Mouse (Mus musculus) liver, embryonic 15.5 days (tissue): ENCODE results near the gene Hspb6. TPM values are rescaled to one million over a fixed set of nuclear protein-coding genes. Genes with fewer than 3 reads are reported as not detected.

ENCODE experiments used
- ATAC-seq: fragments of 200-750 bp; cut with Nextera tagmentation; 2 replicates; pipeline ENCODE4 v1.8.0; 2017; ENCODE audit warnings: moderate number of reproducible peaks, mild to moderate bottlenecking, moderate library complexity; ENCODE audit not compliant: insufficient read depth
- H3K27ac ChIP-seq: fragments of 300-500 bp; sonication (generic); replicated peaks from 2 replicates; pipeline ENCODE4 v1.5.1; 2015; ENCODE audit warnings: mild to moderate bottlenecking, inconsistent platforms
- H3K27me3 ChIP-seq: fragments of 300-500 bp; sonication (generic); 2 replicates; pipeline ENCODE4 v1.6.1; 2015; ENCODE audit warnings: mild to moderate bottlenecking, inconsistent platforms
- H3K36me3 ChIP-seq: fragments of 300-500 bp; sonication (generic); replicated peaks from 2 replicates; pipeline ENCODE4 v1.6.1; 2015; ENCODE audit warnings: moderate library complexity, mild to moderate bottlenecking, inconsistent platforms
- H3K4me1 ChIP-seq: fragments of 300-500 bp; sonication (generic); replicated peaks from 2 replicates; pipeline ENCODE4 v1.6.1; 2015; ENCODE audit warnings: inconsistent platforms
- H3K4me2 ChIP-seq: fragments of 300-500 bp; sonication (generic); 2 replicates; pipeline ENCODE4 v1.6.1; 2015; ENCODE audit warnings: moderate library complexity, mild to moderate bottlenecking, inconsistent platforms
- H3K4me3 ChIP-seq: fragments of 300-500 bp; sonication (generic); replicated peaks from 2 replicates; pipeline ENCODE4 v1.5.1; 2015; ENCODE audit warnings: mild to moderate bottlenecking, inconsistent platforms
- H3K9ac ChIP-seq: fragments of 300-500 bp; sonication (generic); 2 replicates; pipeline ENCODE4 v1.6.1; 2015; ENCODE audit warnings: moderate library complexity, mild to moderate bottlenecking, inconsistent platforms
- H3K9me3 ChIP-seq: fragments of 300-500 bp; sonication (generic); replicated peaks from 2 replicates; pipeline ENCODE4 v1.6.1; 2016; ENCODE audit warnings: inconsistent platforms
- WGBS: fragments of 180-500 bp; shearing (Covaris S2); methylation state at CpG from one replicate; pipeline ENCODE4 v1.1.7; 2015; ENCODE audit warnings: mixed read lengths; ENCODE audit not compliant: insufficient replicate concordance; 5-methylcytosine and 5-hydroxymethylcytosine counted together
- polyA plus RNA-seq: library from polyadenylated mRNA; unstranded; fragments of >200 nt; fragmentation: Nextera tagmentation; extraction: Ambion mirVana; gene quantifications from 2 replicates; pipeline ENCODE4 v1.2.1, GENCODE M21; 2015

Gene Hspb6
- polyA plus RNA-seq, 1 experiment from 2014 or later: 5.3 TPM

DNA sequence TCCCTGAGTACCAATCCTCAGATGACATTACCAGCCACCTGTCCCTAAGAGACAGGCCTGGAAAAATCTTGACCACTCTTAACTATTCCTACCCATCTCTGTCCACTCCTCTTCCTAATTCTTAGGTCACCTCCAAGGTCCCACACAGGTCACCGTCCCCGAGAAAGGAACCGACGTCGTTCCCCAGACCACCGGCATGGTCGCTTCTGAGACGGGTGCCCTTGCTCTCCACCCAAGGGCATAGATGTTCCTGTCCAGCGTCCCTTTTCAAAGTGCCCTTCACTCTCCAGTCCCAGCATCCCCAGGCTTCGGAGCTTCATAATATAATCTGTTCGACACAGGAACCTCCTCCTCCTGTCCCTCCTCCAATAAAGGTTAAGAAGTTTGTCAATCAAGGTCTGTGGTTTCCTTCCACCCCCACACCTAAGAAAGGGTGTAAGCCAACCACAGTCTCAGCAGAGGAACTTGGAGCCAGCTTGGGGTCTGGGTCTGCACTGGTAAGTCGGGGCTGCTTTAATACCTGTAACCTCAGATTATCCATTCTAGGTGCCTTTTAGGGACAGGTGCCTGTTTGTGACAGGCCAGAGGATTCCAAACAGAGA is 13.1 kb downstream of the Hspb6 start, which contains the start of gene Igflr1:
Gene Igflr1, plus strand, starts transcription at position 458 of the 602 bp plus-strand sequence.
- 84% methylated on average over 12 of the region's 12 CpGs for WGBS
- Histone ChIP-seq H3K27ac (no peak within 1 kb of the TSS), H3K4me2 (peak within 1 kb of the TSS; percentile 86; the same call in 1 of the 2 replicates), H3K27me3 (no peaks in the 10 kb centered on the region), H3K4me3 (peak within 1 kb of the TSS; percentile 71), H3K9ac (no peak within 1 kb of the TSS), H3K36me3 (peaks cover 50% of the 10 kb centered on the region), H3K9me3 (no peaks in the 10 kb centered on the region), H3K4me1 (peaks cover 24% of the 10 kb centered on the region)
- no peak for ATAC-seq

DNA sequence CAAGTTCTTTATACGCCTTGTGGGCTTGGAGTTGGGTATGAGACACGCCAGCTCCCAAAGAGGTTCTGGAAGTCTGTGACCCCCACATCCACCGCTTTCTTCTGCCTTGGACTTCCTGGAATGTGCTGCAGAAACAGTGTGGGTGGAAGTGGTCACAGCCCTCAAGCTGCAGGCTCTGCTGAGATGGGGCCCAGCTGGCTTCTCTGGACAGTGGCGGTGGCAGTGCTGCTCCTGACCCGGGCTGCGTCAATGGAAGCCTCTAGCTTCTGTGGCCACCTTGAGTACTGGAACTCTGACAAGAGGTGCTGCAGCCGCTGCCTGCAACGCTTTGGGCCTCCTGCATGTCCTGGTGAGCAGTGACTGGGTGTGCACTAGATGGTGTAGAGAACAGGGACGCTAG is 14.1 kb downstream of the Hspb6 start:
- Histone ChIP-seq H3K27me3 (no peaks in the 10 kb centered on the region), H3K27ac (no peak overlapping the region), H3K9me3 (no peaks in the 10 kb centered on the region), H3K4me1 (peaks cover 20% of the 10 kb centered on the region), H3K4me2 (no peak overlapping the region), H3K4me3 (no peak overlapping the region), H3K9ac (no peak overlapping the region), H3K36me3 (peaks cover 59% of the 10 kb centered on the region)
- no peak for ATAC-seq
- WGBS: 79% methylated on average over 9 of the region's 9 CpGs

DNA sequence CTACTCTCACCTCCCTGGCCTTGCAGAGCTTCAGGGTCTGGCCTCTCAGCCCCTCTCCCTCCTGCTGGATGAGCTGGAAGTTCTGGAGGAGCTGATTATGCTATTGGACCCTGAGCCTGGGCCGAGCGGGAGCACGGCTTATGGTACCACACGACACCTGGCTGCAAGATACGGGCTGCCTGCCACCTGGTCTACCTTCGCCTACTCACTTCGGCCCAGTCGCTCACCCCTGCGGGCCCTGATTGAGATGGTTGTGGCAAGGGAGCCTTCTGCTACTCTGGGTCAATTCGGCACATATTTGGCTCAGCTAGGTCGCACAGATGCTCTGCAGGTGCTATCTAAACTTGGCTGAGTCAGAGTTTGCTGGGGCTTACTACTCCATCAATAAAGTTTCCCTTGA is 15.6 kb downstream of the Hspb6 start:
- H3K36me3 ChIP-seq: peaks cover 70% of the 10 kb centered on the region
- H3K9ac ChIP-seq: no peak overlapping the region
- H3K4me1 ChIP-seq: peaks cover 18% of the 10 kb centered on the region
- H3K27me3 ChIP-seq: no peaks in the 10 kb centered on the region
- no peaks in the 10 kb centered on the region for H3K9me3 ChIP-seq
- H3K27ac ChIP-seq: no peak overlapping the region
- no peak for ATAC-seq
- H3K4me2 ChIP-seq: no peak overlapping the region
- H3K4me3 ChIP-seq: no peak overlapping the region
- WGBS: 86% methylated on average over 11 of the region's 11 CpGs

DNA sequence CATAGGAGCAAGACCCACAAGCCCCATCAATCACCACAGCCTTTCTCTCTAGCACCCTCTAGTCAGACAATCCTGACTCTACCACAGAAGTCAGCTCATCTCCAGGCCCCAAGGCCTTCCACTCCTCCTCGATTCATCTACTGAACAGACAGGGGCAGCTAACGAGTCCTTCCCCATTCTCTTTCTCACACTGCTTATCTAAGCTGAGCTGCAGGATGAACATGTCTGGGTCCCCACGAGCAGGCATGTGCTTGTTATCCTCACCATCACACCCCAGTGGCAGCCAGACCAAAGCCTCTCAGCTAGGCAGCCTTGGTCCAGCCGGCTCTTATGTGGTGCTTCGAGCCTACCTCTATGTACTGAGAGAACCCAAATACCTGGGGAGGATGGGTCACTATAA is 20.4 kb downstream of the Hspb6 start:
- no peak overlapping the region for H3K9ac ChIP-seq
- H3K4me3 ChIP-seq: no peak overlapping the region
- no peaks in the 10 kb centered on the region for H3K9me3 ChIP-seq
- H3K36me3 ChIP-seq: peaks cover 96% of the 10 kb centered on the region
- no peak for ATAC-seq
- no peak overlapping the region for H3K4me2 ChIP-seq
- peaks cover 16% of the 10 kb centered on the region for H3K4me1 ChIP-seq
- WGBS: 44% methylated on average over 5 of the region's 5 CpGs
- peak overlapping the region; percentile 19; the same call in 1 of the 2 replicates for H3K27ac ChIP-seq
- H3K27me3 ChIP-seq: no peaks in the 10 kb centered on the region

DNA sequence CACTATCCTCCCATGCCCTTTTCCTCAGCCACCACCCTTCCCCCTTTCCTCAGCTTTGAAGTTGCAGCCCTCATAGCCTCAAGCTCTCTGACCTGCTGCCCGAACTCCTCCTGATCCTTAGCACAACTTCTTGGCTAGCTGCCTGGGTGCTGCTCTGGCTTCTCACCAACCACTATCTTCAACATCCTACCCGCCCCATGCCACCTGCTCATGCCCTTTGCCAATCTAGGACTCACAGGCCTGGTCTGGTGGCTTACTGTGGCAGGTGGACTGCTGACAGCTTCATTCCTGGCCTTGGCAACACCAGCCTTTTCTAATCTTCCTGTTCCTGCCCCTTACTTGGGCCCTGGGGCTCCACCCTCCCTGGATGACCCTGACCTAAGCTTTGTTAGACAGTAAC is 21.0 kb downstream of the Hspb6 start:
- no peak overlapping the region for H3K4me3 ChIP-seq
- peak overlapping the region; percentile 15; the same call in 1 of the 2 replicates for H3K27ac ChIP-seq
- 59% methylated on average over 2 of the region's 2 CpGs for WGBS
- peaks cover 98% of the 10 kb centered on the region for H3K36me3 ChIP-seq
- 0 out of 2 replicates have a peak, but pooled peaks have one; percentile 13 for ATAC-seq
- H3K4me2 ChIP-seq: no peak overlapping the region
- peaks cover 16% of the 10 kb centered on the region for H3K4me1 ChIP-seq
- H3K9ac ChIP-seq: no peak overlapping the region
- H3K27me3 ChIP-seq: no peaks in the 10 kb centered on the region
- no peaks in the 10 kb centered on the region for H3K9me3 ChIP-seq

DNA sequence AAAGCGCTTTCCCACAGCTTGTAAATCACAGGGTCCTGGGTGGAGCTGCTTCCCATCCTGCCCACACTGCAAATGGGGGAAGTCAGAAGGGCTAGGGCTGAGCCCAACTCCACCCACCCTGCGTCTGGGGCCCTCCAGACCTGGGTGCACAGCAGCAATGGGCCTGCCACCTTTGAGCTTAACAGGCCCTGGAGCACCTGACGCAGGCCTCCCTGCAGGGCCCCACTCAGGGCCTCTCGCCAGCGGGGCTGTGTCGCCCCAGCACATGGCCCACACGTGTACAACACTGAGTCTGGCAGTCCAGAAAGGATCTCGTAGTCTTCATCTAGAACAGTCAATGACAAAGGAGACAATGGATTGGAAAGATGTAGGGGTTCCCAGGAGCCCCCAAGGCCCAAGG is 28.0 kb downstream of the Hspb6 start:
- Histone ChIP-seq H3K4me2 (no peak overlapping the region), H3K27ac (no peak overlapping the region), H3K36me3 (peaks cover 100% of the 10 kb centered on the region), H3K4me1 (no peaks in the 10 kb centered on the region), H3K27me3 (no peaks in the 10 kb centered on the region), H3K9me3 (no peaks in the 10 kb centered on the region), H3K9ac (no peak overlapping the region), H3K4me3 (no peak overlapping the region)
- no peak for ATAC-seq
- WGBS: 81% methylated on average over 8 of the region's 8 CpGs

DNA sequence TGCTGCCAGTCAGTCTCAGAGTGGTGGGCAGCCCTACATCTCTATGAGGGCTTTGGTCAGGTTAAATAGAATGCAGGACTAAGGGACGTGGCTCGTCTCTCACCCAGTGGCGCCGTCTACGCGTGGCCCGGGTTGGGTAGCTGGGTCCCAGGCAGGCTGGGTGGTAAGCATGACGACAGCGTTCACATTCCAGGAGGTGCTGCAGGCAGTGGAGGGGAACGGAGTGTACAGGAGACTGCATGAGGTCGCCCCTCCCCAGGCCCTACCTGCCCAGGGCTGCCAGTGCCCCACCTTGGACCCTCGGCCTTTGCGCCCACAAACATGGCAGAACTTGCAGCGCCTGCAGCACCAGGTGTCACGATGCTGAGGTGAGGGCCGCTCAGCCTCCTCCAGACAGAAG is 29.6 kb downstream of the Hspb6 start:
- no peak overlapping the region for H3K4me3 ChIP-seq
- H3K27me3 ChIP-seq: no peaks in the 10 kb centered on the region
- 91% methylated on average over 16 of the region's 16 CpGs for WGBS
- no peak for ATAC-seq
- H3K27ac ChIP-seq: no peak overlapping the region
- no peaks in the 10 kb centered on the region for H3K9me3 ChIP-seq
- H3K36me3 ChIP-seq: peaks cover 100% of the 10 kb centered on the region
- no peak overlapping the region for H3K9ac ChIP-seq
- no peak overlapping the region for H3K4me2 ChIP-seq
- H3K4me1 ChIP-seq: peaks cover 7% of the 10 kb centered on the region; the same call in 1 of the 2 replicates

DNA sequence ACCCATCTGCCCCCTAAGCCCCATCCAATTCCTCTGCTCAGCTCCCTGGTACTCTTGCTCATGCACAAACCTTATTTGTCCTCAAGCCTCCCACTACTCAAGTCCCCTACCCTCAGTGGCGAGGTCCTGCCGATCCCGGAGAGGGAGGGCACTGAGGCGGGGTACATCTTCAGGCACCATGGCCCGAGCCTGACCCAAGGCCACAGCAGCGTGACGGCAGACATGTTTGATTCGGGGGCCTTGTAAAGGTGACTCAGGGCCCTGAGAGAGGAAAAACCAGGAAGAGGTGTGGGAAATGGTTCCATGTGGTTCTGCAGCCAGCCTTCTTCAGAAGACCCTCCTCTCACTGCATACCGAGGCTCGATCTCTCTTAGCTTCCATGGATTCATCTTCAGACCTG is 32.4 kb downstream of the Hspb6 start:
- Histone ChIP-seq H3K4me3 (no peak overlapping the region), H3K9ac (no peak overlapping the region), H3K9me3 (no peaks in the 10 kb centered on the region), H3K4me2 (no peak overlapping the region), H3K27me3 (no peaks in the 10 kb centered on the region), H3K4me1 (peaks cover 24% of the 10 kb centered on the region), H3K27ac (no peak overlapping the region), H3K36me3 (peaks cover 76% of the 10 kb centered on the region)
- WGBS: 85% methylated on average over 10 of the region's 10 CpGs
- no peak for ATAC-seq

DNA sequence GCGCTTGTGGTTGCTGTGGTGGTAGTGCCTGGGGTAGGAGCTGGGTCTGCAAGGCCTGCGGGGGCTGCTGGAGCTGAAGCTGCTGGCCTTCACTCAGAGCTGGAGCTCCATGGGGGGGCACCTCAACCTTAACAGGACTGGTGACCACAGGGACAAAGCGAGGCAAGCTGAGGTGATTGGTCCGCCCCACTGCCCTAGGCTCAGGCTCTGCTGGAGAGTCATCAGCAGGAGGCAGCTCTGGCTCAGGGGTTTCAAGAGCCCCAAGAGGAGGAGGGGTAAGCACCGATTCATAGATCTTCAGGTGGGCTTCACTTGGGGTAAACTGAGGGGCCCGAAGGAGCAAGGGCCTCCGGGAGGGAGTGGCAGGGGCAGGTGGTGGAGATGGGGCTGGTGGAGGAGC is 33.2 kb downstream of the Hspb6 start:
- Histone ChIP-seq H3K9me3 (no peaks in the 10 kb centered on the region), H3K9ac (no peak overlapping the region), H3K4me3 (no peak overlapping the region), H3K27ac (no peak overlapping the region), H3K4me2 (no peak overlapping the region), H3K36me3 (peaks cover 68% of the 10 kb centered on the region), H3K27me3 (no peaks in the 10 kb centered on the region), H3K4me1 (peaks cover 32% of the 10 kb centered on the region)
- ATAC-seq: no peak
- 90% methylated on average over 7 of the region's 7 CpGs for WGBS

DNA sequence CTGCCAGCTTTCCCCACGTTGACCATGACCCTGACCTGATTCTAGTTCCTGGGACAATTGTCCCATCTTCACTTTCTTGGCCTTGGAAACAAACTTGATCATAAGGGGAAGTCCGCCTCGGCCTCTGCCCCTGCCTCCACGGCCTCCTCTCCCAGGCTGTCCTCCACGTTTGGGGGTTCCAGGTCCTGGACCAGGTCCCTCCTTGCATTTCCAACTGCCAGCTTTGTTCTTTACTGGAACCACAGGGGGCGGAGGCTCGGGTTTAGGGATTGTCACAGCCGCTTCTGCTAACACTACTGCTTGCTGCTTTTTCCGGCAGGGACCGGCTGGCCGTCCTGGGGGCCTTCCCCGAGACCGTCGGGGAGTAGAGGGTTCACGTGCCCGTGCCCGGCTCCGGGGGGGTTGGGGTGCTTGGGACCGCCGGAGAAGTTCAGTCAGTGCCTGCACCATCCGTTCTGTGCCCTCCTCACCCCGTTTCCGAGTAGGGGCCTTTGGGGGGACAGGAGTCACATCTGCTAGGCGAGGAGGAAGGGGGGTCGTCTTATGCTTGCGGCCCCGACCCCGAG is 34.6 kb downstream of the Hspb6 start:
- 0 out of 2 replicates have a peak overlapping the region, but pooled peaks have one; percentile 99 for H3K9ac ChIP-seq
- no peak overlapping the region for H3K27ac ChIP-seq
- peaks cover 54% of the 10 kb centered on the region for H3K36me3 ChIP-seq
- no peak for ATAC-seq
- peak overlapping the region; percentile 92 for H3K4me2 ChIP-seq
- no peak overlapping the region for H3K4me3 ChIP-seq
- peaks cover 44% of the 10 kb centered on the region for H3K4me1 ChIP-seq
- WGBS: 87% methylated on average over 28 of the region's 28 CpGs
- no peaks in the 10 kb centered on the region for H3K27me3 ChIP-seq
- no peaks in the 10 kb centered on the region for H3K9me3 ChIP-seq

DNA sequence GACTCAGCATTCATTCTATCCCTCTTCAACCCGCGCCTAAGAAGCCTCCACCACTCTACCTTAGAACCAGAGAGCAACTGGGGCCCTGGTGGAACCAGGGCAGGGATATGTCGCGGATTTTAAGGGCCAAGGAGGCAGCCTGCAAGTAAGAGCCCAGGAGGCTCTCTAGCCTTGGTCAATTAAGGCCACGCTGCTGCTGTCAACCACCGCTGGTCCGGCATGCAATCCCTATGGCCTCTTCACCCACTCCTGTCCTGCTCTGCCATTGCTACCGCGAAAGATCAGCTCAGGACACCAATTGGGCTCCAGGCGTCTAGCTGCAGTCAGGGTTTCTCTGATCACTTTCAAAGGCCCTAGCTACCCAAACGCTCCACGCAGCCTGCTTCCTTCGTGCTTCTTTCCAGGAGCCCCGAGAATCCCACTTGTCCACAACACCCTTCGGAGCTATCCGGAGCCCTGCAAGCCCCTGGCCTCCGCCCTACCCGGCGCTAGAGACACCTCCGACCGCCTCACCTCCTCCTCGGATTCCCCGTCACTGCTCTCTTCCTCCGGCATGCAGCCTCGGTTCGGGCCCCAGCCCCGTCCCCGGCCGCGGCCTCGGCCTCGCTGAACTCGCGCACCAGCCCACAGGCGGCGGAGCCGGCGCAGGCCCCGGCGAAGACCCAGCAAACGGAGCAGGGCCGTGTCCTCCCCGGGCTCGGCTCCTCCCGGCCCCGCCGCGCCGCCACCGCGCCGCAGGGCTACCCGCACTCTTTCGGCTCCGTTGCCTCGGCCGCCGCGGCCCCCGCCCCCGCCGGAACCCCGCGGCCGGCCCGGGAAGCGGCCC is 36.1 kb downstream of the Hspb6 start:
- peak overlapping the region; percentile 96 for H3K4me3 ChIP-seq
- H3K9ac ChIP-seq: peak overlapping the region; percentile 99
- peak overlapping the region; percentile 93 for H3K27ac ChIP-seq
- peaks cover under 1% of the 10 kb centered on the region; the same call in 1 of the 2 replicates for H3K27me3 ChIP-seq
- H3K9me3 ChIP-seq: no peaks in the 10 kb centered on the region
- H3K4me1 ChIP-seq: peaks cover 47% of the 10 kb centered on the region
- WGBS: 1% methylated on average over 67 of the region's 67 CpGs
- H3K36me3 ChIP-seq: peaks cover 39% of the 10 kb centered on the region
- peak; percentile 23 for ATAC-seq
- peak overlapping the region; percentile 92 for H3K4me2 ChIP-seq
